Mouse (Mus musculus): ENCODE results near the gene Polr1a. TPM values are rescaled to one million over a fixed set of nuclear protein-coding genes. Genes with fewer than 3 reads are reported as not detected.
"Not testable (repeated sequence)": the region's sequence is repeated elsewhere in the genome, so short reads cannot be mapped to it uniquely, and the experiment has no call there.

Polr1a gene
- polyA plus RNA-seq, 1 experiment from 2014 or later, result 30.4 TPM

DNA sequence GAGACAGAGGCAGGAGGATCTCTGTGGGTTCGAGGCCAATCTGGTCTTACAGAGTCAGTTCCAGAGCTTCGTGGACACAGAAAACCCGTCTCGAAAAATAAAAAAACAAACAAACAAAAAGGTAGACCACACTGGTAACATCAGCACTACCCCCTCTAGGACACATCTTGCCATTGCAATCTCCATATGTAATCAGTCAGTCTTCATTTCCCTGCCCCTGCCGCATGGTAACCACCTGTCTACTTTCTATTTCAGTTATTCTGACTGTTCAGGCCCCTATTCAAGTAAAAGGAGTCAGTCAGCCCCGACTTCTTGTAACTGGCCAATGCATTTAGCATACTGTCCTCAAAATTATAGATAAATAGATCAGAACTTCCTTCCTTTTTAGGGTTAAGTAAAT lies 987 bp downstream of the Polr1a start:
- peaks cover 9% of the 10 kb centered on the region; the same call in 1 of the 2 replicates for H3K36me3 ChIP-seq (ENCODE audit: control insufficient read depth, insufficient read depth, low read length)
- no peak for ATAC-seq (ENCODE audit: insufficient read depth, low FRiP score)
- peak overlapping the region; percentile 61 for H3K4me2 ChIP-seq (ENCODE audit: low read depth, low read length)
- H3K27me3 ChIP-seq (ENCODE audit: control insufficient read depth, insufficient read depth, low read length), result no peaks in the 10 kb centered on the region
- 0 out of 2 replicates have a peak overlapping the region, but pooled peaks have one; percentile 81 for H3K9ac ChIP-seq (ENCODE audit: low read length)
- H3K27ac ChIP-seq (ENCODE audit: low read length), result no peak overlapping the region
- H3K9me3 ChIP-seq (replicated peaks; ENCODE audit: control insufficient read depth, low read length), result no peaks in the 10 kb centered on the region
- H3K4me1 ChIP-seq (ENCODE audit: control insufficient read depth, insufficient read depth, low read length), result peaks cover 3% of the 10 kb centered on the region
- peak overlapping the region; percentile 97 for H3K4me3 ChIP-seq (replicated peaks; ENCODE audit: low read length)
- 77% methylated on average over 6 of the region's 6 CpGs for WGBS

DNA sequence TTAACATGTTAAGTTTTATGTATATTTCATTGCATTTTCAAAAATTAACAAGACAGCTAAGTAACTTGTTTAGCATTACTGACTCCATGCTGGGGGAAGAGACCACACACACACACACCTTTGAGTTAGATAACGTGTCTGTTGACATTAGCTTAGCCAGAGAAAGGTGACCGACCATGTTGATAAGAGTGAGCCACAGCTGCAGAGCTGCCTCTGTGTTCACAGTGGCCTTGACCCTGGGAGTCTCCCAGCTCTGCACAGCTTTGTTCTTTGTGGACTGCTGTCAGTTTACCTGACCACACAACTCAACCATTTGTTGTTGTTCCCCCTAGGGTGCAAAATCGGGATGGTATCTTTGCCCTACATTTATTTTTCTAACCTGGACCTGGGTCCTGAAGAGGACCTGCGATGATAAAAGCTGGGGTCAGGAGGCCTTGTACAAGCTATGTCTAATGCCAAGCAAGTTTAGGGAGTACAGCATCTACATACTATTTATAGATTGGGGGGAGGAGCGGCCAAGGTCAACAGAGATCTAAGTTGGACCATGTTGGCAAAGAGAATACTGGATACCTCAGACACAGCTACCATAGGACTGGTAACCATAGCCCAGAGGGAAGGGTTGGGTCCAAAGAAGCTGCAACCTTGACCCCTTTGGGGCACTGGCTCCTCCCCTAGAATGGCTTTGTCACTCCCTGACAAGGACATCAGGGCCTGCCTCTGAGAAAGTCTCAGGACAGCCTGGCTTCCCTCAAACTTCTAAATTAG lies 3.0 kb downstream of the Polr1a start:
- Histone ChIP-seq H3K4me3 (replicated peaks; ENCODE audit: low read length) (no peak overlapping the region), H3K9ac (ENCODE audit: low read length) (no peak overlapping the region), H3K36me3 (ENCODE audit: control insufficient read depth, insufficient read depth, low read length) (no peaks in the 10 kb centered on the region), H3K27me3 (ENCODE audit: control insufficient read depth, insufficient read depth, low read length) (no peaks in the 10 kb centered on the region), H3K9me3 (replicated peaks; ENCODE audit: control insufficient read depth, low read length) (no peaks in the 10 kb centered on the region), H3K4me2 (ENCODE audit: low read depth, low read length) (no peak overlapping the region), H3K4me1 (ENCODE audit: control insufficient read depth, insufficient read depth, low read length) (peaks cover 3% of the 10 kb centered on the region), H3K27ac (ENCODE audit: low read length) (peak overlapping the region; percentile 11; the same call in 1 of the 2 replicates)
- WGBS, result 52% methylated on average over 5 of the region's 5 CpGs
- no peak for ATAC-seq (ENCODE audit: insufficient read depth, low FRiP score)

DNA sequence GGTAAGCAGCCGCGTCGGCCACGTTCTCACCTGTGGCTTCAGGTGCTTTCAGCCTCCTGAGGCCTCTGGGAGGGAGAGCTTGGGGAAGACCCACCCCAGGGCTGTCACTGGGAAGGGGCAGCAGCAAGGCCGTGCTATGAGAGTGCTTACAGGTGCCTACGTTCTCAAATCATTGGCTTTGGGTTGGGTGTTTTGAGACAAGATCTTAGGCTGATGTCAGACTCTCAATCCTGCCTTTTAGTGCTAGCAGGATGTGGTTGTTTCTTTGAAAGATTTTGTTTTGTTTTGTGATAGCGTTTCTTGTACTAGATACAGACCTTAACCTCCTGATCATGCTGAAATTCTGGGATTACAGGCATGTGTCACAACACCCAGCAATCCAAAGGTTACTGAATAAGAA lies 11.9 kb downstream of the Polr1a start:
- ATAC-seq (ENCODE audit: insufficient read depth, low FRiP score), result no peak
- Histone ChIP-seq H3K36me3 (ENCODE audit: control insufficient read depth, insufficient read depth, low read length) (peaks cover 12% of the 10 kb centered on the region), H3K27ac (ENCODE audit: low read length) (no peak overlapping the region), H3K4me2 (ENCODE audit: low read depth, low read length) (no peak overlapping the region), H3K9ac (ENCODE audit: low read length) (no peak overlapping the region), H3K4me3 (replicated peaks; ENCODE audit: low read length) (no peak overlapping the region), H3K4me1 (ENCODE audit: control insufficient read depth, insufficient read depth, low read length) (no peaks in the 10 kb centered on the region), H3K9me3 (replicated peaks; ENCODE audit: control insufficient read depth, low read length) (no peaks in the 10 kb centered on the region), H3K27me3 (ENCODE audit: control insufficient read depth, insufficient read depth, low read length) (no peaks in the 10 kb centered on the region)
- 97% methylated on average over 7 of the region's 7 CpGs for WGBS

DNA sequence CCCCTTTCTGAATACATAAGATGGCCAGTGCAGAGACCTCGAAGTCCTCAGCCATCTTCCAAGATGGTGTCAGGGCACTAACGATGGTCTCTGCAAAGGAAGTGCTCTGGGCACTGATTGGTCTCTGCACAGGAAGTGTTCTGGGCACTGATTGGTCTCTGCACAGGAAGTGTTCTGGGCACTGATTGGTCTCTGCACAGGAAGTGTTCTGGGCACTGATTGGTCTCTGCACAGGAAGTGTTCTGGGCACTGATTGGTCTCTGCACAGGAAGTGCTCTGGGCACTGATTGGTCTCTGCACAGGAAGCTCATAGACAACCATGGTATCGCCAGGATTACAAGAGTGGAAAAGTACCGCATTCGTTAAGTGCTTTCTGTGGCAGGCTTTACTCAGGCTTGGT lies 16.4 kb downstream of the Polr1a start:
- not testable (repeated sequence) for H3K9me3 ChIP-seq (replicated peaks; ENCODE audit: control insufficient read depth, low read length); H3K27ac ChIP-seq (ENCODE audit: low read length); H3K9ac ChIP-seq (ENCODE audit: low read length); H3K4me3 ChIP-seq (replicated peaks; ENCODE audit: low read length); H3K4me2 ChIP-seq (ENCODE audit: low read depth, low read length); ATAC-seq (ENCODE audit: insufficient read depth, low FRiP score); H3K27me3 ChIP-seq (ENCODE audit: control insufficient read depth, insufficient read depth, low read length); H3K4me1 ChIP-seq (ENCODE audit: control insufficient read depth, insufficient read depth, low read length)
- peaks cover 20% of the 10 kb centered on the region for H3K36me3 ChIP-seq (ENCODE audit: control insufficient read depth, insufficient read depth, low read length)
- 86% methylated on average over 5 of the region's 5 CpGs for WGBS

GRCm38 (mm10) chr6:71927911-71928310 lies 19.1 kb downstream of the Polr1a start:
- H3K4me1 ChIP-seq (ENCODE audit: control insufficient read depth, insufficient read depth, low read length), result no peaks in the 10 kb centered on the region
- H3K4me2 ChIP-seq (ENCODE audit: low read depth, low read length), result no peak overlapping the region
- H3K36me3 ChIP-seq (ENCODE audit: control insufficient read depth, insufficient read depth, low read length), result peaks cover 27% of the 10 kb centered on the region
- no peak overlapping the region for H3K4me3 ChIP-seq (replicated peaks; ENCODE audit: low read length)
- H3K9ac ChIP-seq (ENCODE audit: low read length), result no peak overlapping the region
- no peak for ATAC-seq (ENCODE audit: insufficient read depth, low FRiP score)
- H3K9me3 ChIP-seq (replicated peaks; ENCODE audit: control insufficient read depth, low read length), result no peaks in the 10 kb centered on the region
- H3K27ac ChIP-seq (ENCODE audit: low read length), result no peak overlapping the region
- H3K27me3 ChIP-seq (ENCODE audit: control insufficient read depth, insufficient read depth, low read length), result no peaks in the 10 kb centered on the region

DNA sequence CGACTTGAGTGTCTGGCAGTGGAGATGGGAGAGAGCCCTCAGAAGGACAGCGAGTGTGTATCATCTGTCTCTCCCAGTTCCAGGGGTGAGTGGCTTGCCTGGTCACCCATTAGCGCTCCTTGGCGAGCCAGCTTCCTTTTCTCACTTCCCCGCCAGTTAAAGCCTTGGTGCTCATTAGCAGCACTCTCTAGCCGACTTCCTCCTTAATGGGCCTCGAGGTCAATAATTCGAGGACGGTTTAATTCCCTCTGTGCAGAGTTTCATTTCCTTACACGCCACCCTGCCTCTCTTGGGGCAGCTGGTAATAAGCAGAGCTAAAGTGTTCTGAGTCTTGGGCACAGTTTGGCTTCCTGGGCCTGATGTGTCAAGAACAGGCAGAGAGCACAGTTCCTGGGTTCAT lies 21.2 kb downstream of the Polr1a start:
- H3K27me3 ChIP-seq (ENCODE audit: control insufficient read depth, insufficient read depth, low read length), result no peaks in the 10 kb centered on the region
- H3K9me3 ChIP-seq (replicated peaks; ENCODE audit: control insufficient read depth, low read length), result no peaks in the 10 kb centered on the region
- no peaks in the 10 kb centered on the region for H3K4me1 ChIP-seq (ENCODE audit: control insufficient read depth, insufficient read depth, low read length)
- H3K4me2 ChIP-seq (ENCODE audit: low read depth, low read length), result no peak overlapping the region
- H3K36me3 ChIP-seq (ENCODE audit: control insufficient read depth, insufficient read depth, low read length), result peaks cover 22% of the 10 kb centered on the region
- no peak overlapping the region for H3K9ac ChIP-seq (ENCODE audit: low read length)
- no peak for ATAC-seq (ENCODE audit: insufficient read depth, low FRiP score)
- no peak overlapping the region for H3K27ac ChIP-seq (ENCODE audit: low read length)
- no peak overlapping the region for H3K4me3 ChIP-seq (replicated peaks; ENCODE audit: low read length)
- WGBS, result 86% methylated on average over 10 of the region's 10 CpGs

DNA sequence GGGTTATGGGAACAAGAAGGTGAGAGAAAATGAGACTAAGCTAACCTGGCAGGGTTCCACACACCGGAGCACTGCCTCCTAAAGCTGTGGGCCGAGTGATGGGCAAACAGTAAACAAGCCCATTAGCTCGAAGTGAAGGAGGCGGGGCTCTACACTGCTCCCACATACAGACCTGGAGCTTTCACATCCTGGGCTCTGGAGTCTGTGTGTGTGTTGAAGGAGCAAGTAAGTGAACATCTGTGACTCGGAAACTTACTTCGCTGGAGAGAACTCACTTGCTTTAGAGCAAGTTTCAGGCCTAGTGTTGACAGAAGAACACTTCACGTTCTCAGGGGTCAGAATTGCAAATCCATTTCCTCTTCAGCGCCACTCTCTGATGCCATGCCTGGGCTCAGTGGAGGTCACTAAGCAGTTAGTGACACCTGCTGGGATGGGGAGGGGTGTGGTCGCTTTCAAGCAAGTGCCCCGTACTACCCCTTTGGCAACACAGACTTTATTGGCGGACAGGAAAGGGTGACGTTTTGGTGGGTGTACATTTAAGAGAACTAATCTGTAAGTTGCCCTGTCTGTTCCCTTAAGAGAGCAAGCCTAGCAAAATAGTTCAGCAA lies 22.1 kb downstream of the Polr1a start:
- no peaks in the 10 kb centered on the region for H3K27me3 ChIP-seq (ENCODE audit: control insufficient read depth, insufficient read depth, low read length)
- H3K27ac ChIP-seq (ENCODE audit: low read length), result no peak overlapping the region
- no peak for ATAC-seq (ENCODE audit: insufficient read depth, low FRiP score)
- no peaks in the 10 kb centered on the region for H3K4me1 ChIP-seq (ENCODE audit: control insufficient read depth, insufficient read depth, low read length)
- no peaks in the 10 kb centered on the region for H3K9me3 ChIP-seq (replicated peaks; ENCODE audit: control insufficient read depth, low read length)
- H3K4me3 ChIP-seq (replicated peaks; ENCODE audit: low read length), result no peak overlapping the region
- WGBS, result 76% methylated on average over 12 of the region's 12 CpGs
- H3K9ac ChIP-seq (ENCODE audit: low read length), result no peak overlapping the region
- no peak overlapping the region for H3K4me2 ChIP-seq (ENCODE audit: low read depth, low read length)
- H3K36me3 ChIP-seq (ENCODE audit: control insufficient read depth, insufficient read depth, low read length), result peaks cover 22% of the 10 kb centered on the region

DNA sequence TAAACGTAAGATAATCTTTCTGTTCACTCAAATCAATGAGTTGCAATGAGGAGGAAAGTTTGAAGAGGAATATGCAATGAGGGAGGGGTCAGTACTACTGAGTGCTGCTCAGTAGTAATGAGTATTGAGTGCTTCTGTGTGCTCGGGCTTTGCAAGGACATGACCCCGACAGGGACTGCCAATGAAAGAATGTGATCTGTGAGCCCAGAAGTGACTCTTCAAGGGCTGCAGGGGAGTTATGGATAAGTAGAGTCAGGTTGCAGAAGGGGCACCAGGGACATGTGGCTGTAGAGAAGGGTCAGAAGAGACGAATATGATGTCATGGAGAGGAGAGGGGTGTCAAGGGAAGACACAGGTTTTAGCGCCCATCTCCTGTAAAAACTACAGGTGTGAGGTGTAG lies 23.5 kb downstream of the Polr1a start:
- ATAC-seq (ENCODE audit: insufficient read depth, low FRiP score), result no peak
- no peak overlapping the region for H3K9ac ChIP-seq (ENCODE audit: low read length)
- no peaks in the 10 kb centered on the region for H3K9me3 ChIP-seq (replicated peaks; ENCODE audit: control insufficient read depth, low read length)
- no peak overlapping the region for H3K4me3 ChIP-seq (replicated peaks; ENCODE audit: low read length)
- peaks cover 17% of the 10 kb centered on the region for H3K36me3 ChIP-seq (ENCODE audit: control insufficient read depth, insufficient read depth, low read length)
- no peak overlapping the region for H3K4me2 ChIP-seq (ENCODE audit: low read depth, low read length)
- no peaks in the 10 kb centered on the region for H3K27me3 ChIP-seq (ENCODE audit: control insufficient read depth, insufficient read depth, low read length)
- WGBS, result 75% methylated on average over 5 of the region's 5 CpGs
- H3K4me1 ChIP-seq (ENCODE audit: control insufficient read depth, insufficient read depth, low read length), result no peaks in the 10 kb centered on the region
- H3K27ac ChIP-seq (ENCODE audit: low read length), result no peak overlapping the region

GRCm38 (mm10) chr6:71934081-71934556 lies 25.3 kb downstream of the Polr1a start:
- Histone ChIP-seq H3K4me3 (replicated peaks; ENCODE audit: low read length) (no peak overlapping the region), H3K4me1 (ENCODE audit: control insufficient read depth, insufficient read depth, low read length) (no peaks in the 10 kb centered on the region), H3K9me3 (replicated peaks; ENCODE audit: control insufficient read depth, low read length) (no peaks in the 10 kb centered on the region), H3K4me2 (ENCODE audit: low read depth, low read length) (no peak overlapping the region), H3K9ac (ENCODE audit: low read length) (no peak overlapping the region), H3K36me3 (ENCODE audit: control insufficient read depth, insufficient read depth, low read length) (peaks cover 17% of the 10 kb centered on the region), H3K27ac (ENCODE audit: low read length) (peak overlapping the region; percentile 47; the same call in 1 of the 2 replicates), H3K27me3 (ENCODE audit: control insufficient read depth, insufficient read depth, low read length) (no peaks in the 10 kb centered on the region)
- WGBS, result 45% methylated on average over 2 of the region's 2 CpGs
- no peak for ATAC-seq (ENCODE audit: insufficient read depth, low FRiP score)

All from stomach, embryonic 16.5 days (tissue).